Comparison of ENCODE assay signal across 19 mouse cellular contexts in genomic region chr2:60112116-60112515, GRCm38 (mm10).
A peak's percentile ranks its signal among the peaks of the same experiment; 100 is the strongest.
DNase-seq lines count a peak whose midpoint lies in the region; ATAC-seq lines count a peak whose summit lies in the region.
"Had no signal": no experiment of that assay in that cellular context is flagged by ENCODE, and none has a peak within 500 bp of the region (broad histone marks: within the 10 kb centered on the region; RNA-seq: fewer than 3 reads in every experiment).

No protein-coding gene starts in this region.

- intact Hi-C loops in left cerebral cortex, postnatal 10 days (cut with DNase I) = no loop called here

- ATAC-seq in frontal cortex, adult (ENCODE audit: low TSS enrichment) = peak; percentile 96
- no peak for ATAC-seq in cerebellum, adult (ENCODE audit: insufficient number of reproducible peaks, low FRiP score, low TSS enrichment)
- ATAC-seq: forebrain, embryonic 13.5 days; hindbrain, postnatal 0 days; intestine, embryonic 16.5 days; liver, postnatal 0 days; lung, postnatal 0 days had no signal

- DNase-seq in frontal cortex, postnatal 14 days (ENCODE audit: low spot score in 2 of 2) = no peak
- peak; percentile 54 to 57 for DNase-seq in left cerebral cortex, adult 18-20 months (ENCODE audit: low spot score in 2 of 2)
- no peak for DNase-seq in left cerebral cortex, postnatal 10 days (ENCODE audit: extremely low spot score in 1 of 2, low spot score in 2 of 2)
- peak; percentile 79 for DNase-seq in NIH3T3 (ENCODE audit: low read depth)
- DNase-seq in right cerebral cortex, postnatal 25 days = peak; percentile 42
- DNase-seq: adrenal gland, postnatal 14 days; cerebellum, adult 8-10 months; cerebellum, postnatal 36 days; embryo, embryonic 11 days; kidney, adult 9 months; kidney, postnatal 14 days; liver, postnatal 0 days; thymus, postnatal 14 days had no signal

Comparison
In these comparisons a context has a peak if more than half of its experiments do, and no peak if none do; other contexts are left out.
1. DNase-seq: peak in left cerebral cortex, adult 18-20 months (2 of 2), NIH3T3 (single experiment) and right cerebral cortex, postnatal 25 days (single experiment); none in frontal cortex, postnatal 14 days (0 of 2) and left cerebral cortex, postnatal 10 days (0 of 2).